Mouse (Mus musculus): Measurements from ENCODE around the gene Gm20388. TPM values are rescaled to one million over a fixed set of nuclear protein-coding genes. Genes with fewer than 3 reads are reported as not detected.
A peak's percentile ranks its signal among the peaks of the same experiment; 100 is the strongest.

The Gm20388 gene
- polyA plus RNA-seq, 1 experiment from 2014 or later: not detected

DNA sequence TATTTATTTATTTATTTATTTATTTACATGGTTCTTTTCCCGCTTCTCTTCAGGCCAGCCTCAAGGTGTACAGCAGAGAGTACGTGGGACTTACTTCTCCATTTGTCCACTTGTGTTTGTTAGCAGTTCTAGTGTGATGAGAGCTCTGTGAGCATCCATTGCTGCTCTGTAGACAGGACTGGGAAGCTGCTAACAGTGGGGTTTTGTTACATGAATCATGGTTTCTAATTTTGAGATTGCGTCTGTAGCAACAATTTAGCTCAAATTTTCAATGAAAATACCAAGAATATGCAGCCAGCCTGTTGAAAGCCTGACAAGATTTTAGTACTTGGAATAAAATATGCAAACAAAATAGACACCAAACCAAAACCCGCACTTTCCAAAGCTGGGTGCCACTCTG is 14.8 kb downstream of the Gm20388 start:
- no peak for ATAC-seq (ENCODE audit: low FRiP score, low TSS enrichment)

DNA sequence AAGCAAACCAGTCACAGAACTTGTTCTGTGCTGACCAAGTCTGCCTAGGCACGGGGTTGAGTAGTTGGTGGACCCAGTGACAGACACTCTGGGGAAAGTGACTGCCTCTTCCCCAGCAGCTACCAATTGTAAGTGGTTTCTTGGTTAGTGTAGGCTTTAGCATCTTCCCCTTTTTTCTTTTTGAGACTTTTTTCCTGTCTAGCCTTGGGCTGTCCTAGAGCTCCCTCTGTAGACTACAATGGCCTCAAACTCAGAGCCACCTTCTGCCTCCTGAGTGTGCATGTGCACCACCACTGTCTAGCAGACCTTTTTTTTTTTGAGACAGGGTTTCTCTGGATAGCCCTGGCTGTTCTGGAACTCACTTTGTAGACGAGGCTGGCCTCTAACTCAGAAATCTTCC is 15.8 kb downstream of the Gm20388 start:
- no peak overlapping the region for H3K4me3 ChIP-seq (ENCODE audit: low read length)
- peaks cover 7% of the 10 kb centered on the region; the same call in 1 of the 2 replicates for H3K36me3 ChIP-seq (ENCODE audit: control insufficient read depth, insufficient read depth, low read length)
- H3K4me1 ChIP-seq (ENCODE audit: control insufficient read depth, insufficient read depth, low read length): peaks cover under 1% of the 10 kb centered on the region; the same call in 1 of the 2 replicates
- 90% methylated on average over 2 of the region's 2 CpGs for WGBS
- H3K27ac ChIP-seq (ENCODE audit: low read depth, low read length): no peak overlapping the region
- H3K9ac ChIP-seq (ENCODE audit: low read depth, low read length): no peak overlapping the region
- H3K9me3 ChIP-seq (ENCODE audit: control insufficient read depth, low read length): no peaks in the 10 kb centered on the region
- no peak for ATAC-seq (ENCODE audit: low FRiP score, low TSS enrichment)
- H3K27me3 ChIP-seq (ENCODE audit: control insufficient read depth, insufficient read depth, low read length): no peaks in the 10 kb centered on the region
- H3K4me2 ChIP-seq (replicated peaks; ENCODE audit: low read depth, low read length): no peak overlapping the region

More for the DNA sequence above, 14.8 kb downstream of the Gm20388 start:
- no peak overlapping the region for H3K4me3 ChIP-seq (ENCODE audit: low read length)
- H3K4me1 ChIP-seq (ENCODE audit: control insufficient read depth, insufficient read depth, low read length): peaks cover 10% of the 10 kb centered on the region
- H3K27ac ChIP-seq (ENCODE audit: low read depth, low read length): no peak overlapping the region
- no peak overlapping the region for H3K9ac ChIP-seq (ENCODE audit: low read depth, low read length)
- H3K9me3 ChIP-seq (ENCODE audit: control insufficient read depth, low read length): no peaks in the 10 kb centered on the region
- H3K36me3 ChIP-seq (ENCODE audit: control insufficient read depth, insufficient read depth, low read length): peaks cover 7% of the 10 kb centered on the region; the same call in 1 of the 2 replicates
- H3K27me3 ChIP-seq (ENCODE audit: control insufficient read depth, insufficient read depth, low read length): no peaks in the 10 kb centered on the region
- H3K4me2 ChIP-seq (replicated peaks; ENCODE audit: low read depth, low read length): no peak overlapping the region
- 94% methylated on average over 4 of the region's 4 CpGs for WGBS

DNA sequence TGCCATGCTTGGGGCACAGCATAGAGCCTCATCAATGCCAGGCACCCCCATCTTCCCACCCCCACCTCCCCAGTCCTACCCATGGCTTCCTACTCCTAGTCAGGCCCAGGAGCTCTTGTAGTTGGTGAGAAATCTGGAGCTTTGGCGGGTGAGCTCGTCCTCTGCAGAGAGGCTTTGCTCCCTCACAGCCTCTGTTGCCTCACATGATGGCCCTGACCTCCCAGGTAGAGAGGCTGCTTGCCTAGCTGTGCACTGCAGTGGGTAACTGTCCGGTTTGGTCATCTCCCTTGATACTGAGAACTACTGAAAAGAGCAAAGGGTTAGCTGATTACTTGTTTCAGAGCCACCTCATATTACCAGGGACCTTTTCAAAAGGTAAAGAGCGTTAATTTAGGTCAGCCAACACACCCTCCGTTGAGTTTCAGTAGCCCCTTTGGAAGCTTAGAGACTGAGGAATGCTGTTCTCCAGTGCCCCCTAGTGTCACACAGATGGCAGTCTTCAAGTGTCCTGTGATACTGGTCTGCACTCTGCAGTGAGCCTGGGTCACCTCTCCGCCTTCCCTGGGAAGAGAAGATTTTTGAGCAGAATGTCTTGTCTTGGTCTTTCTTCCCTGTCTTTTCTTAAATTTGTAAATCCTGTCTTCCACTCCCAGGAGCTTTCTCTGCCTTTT is 16.9 kb downstream of the Gm20388 start:
- no peak overlapping the region for H3K4me3 ChIP-seq (ENCODE audit: low read length)
- no peaks in the 10 kb centered on the region for H3K9me3 ChIP-seq (ENCODE audit: control insufficient read depth, low read length)
- H3K9ac ChIP-seq (ENCODE audit: low read depth, low read length): no peak overlapping the region
- no peaks in the 10 kb centered on the region; the same call in 1 of the 2 replicates for H3K4me1 ChIP-seq (ENCODE audit: control insufficient read depth, insufficient read depth, low read length)
- peak; percentile 72 for ATAC-seq (ENCODE audit: low FRiP score, low TSS enrichment)
- no peaks in the 10 kb centered on the region for H3K27me3 ChIP-seq (ENCODE audit: control insufficient read depth, insufficient read depth, low read length)
- no peak overlapping the region for H3K27ac ChIP-seq (ENCODE audit: low read depth, low read length)
- no peak overlapping the region for H3K4me2 ChIP-seq (replicated peaks; ENCODE audit: low read depth, low read length)
- WGBS: 44% methylated on average over 6 of the region's 6 CpGs
- peaks cover 14% of the 10 kb centered on the region for H3K36me3 ChIP-seq (ENCODE audit: control insufficient read depth, insufficient read depth, low read length)

DNA sequence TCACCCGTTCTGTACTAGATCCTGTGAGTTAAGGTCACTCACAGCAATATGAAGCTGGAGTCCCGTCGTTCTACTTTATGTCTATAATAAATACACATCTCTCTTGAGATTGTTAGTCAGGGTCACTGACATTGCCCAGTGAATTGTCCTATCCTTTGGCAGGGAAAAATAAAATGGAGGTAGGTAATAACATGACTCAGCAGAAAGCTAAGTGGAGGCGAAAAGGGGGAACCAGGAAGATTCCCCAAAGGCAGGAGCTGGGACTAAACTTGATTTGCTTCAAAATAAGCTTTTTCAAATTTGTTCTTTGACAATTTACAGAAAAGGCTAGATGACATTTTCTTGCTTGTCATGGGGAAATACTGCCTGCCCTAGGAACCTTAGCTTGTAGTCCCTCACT is 20.7 kb downstream of the Gm20388 start:
- ATAC-seq (ENCODE audit: low FRiP score, low TSS enrichment): no peak

DNA sequence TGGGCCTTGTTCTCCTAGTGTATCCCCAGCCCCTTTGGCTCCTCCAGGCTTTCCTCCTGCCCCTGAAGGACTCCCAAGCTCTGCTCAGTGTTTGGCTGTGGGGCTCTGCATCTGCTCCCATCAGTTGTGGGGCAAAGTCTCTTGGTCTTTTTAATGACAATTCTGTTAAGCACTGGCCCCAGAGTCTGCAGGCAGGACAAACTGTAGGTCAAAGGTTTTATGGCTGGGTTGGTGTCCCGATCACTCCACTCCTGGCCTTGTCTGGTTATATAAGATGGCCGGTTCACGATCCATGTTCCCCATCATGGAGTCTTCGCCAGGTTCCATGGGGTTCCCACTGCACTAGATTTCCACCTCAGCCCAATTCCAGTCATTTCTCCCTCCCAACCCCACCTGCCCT is 23.0 kb downstream of the Gm20388 start:
- no peaks in the 10 kb centered on the region for H3K27me3 ChIP-seq (ENCODE audit: control insufficient read depth, insufficient read depth, low read length)
- no peak overlapping the region for H3K9ac ChIP-seq (ENCODE audit: low read depth, low read length)
- ATAC-seq (ENCODE audit: low FRiP score, low TSS enrichment): no peak
- peaks cover 53% of the 10 kb centered on the region for H3K36me3 ChIP-seq (ENCODE audit: control insufficient read depth, insufficient read depth, low read length)
- no peaks in the 10 kb centered on the region for H3K9me3 ChIP-seq (ENCODE audit: control insufficient read depth, low read length)
- H3K4me1 ChIP-seq (ENCODE audit: control insufficient read depth, insufficient read depth, low read length): no peaks in the 10 kb centered on the region
- H3K4me2 ChIP-seq (replicated peaks; ENCODE audit: low read depth, low read length): no peak overlapping the region
- WGBS: 86% methylated on average over 4 of the region's 4 CpGs
- no peak overlapping the region for H3K4me3 ChIP-seq (ENCODE audit: low read length)
- no peak overlapping the region for H3K27ac ChIP-seq (ENCODE audit: low read depth, low read length)

More for the DNA sequence above, 20.7 kb downstream of the Gm20388 start:
- Histone ChIP-seq H3K27me3 (ENCODE audit: control insufficient read depth, insufficient read depth, low read length) (no peaks in the 10 kb centered on the region), H3K9ac (ENCODE audit: low read depth, low read length) (no peak overlapping the region), H3K4me1 (ENCODE audit: control insufficient read depth, insufficient read depth, low read length) (no peaks in the 10 kb centered on the region), H3K27ac (ENCODE audit: low read depth, low read length) (no peak overlapping the region), H3K4me2 (replicated peaks; ENCODE audit: low read depth, low read length) (no peak overlapping the region), H3K4me3 (ENCODE audit: low read length) (no peak overlapping the region), H3K9me3 (ENCODE audit: control insufficient read depth, low read length) (no peaks in the 10 kb centered on the region), H3K36me3 (ENCODE audit: control insufficient read depth, insufficient read depth, low read length) (peaks cover 35% of the 10 kb centered on the region)
- whole genome bisulfite sequencing: 78% methylated on average over 4 of the region's 4 CpGs

DNA sequence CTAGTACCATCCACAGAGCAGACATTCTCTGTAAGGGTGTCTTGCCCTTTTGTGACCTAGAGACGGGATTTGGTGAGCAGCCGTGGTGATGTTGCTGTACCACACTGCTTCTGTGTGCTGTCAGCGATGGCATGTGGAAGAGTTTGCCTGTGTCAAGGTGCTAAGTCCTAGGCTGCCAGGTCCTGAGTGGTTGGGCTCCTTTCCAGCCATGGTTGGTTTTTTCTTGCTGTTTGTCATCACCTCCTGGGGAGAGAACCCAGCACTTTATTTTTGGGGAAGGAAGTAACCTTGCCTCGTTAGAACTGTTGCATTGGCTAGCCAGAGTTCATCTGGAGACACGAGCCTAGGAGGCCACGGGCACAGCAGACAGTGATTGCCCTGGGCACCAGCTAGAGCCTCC is 24.9 kb downstream of the Gm20388 start:
- 82% methylated on average over 6 of the region's 6 CpGs for WGBS
- H3K36me3 ChIP-seq (ENCODE audit: control insufficient read depth, insufficient read depth, low read length): peaks cover 65% of the 10 kb centered on the region

DNA sequence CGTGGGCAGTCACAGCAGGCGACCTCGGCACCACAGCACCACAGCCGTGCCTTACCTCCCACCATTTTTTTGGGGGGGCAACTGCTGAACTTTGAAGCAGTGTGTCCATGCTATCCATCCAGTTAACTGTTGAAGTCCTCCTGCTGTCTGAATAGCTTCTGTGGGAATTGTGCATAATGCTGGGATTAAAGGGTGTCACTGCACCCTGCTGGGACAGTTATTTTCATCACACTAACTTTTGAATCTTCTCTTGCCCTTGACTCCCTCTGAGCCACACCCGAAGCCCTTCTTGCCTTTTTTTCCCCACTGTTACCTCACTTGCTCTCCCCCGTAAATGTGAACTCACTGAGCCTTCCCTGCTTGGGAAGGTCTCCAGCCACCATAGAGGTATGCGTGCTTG is 27.8 kb downstream of the Gm20388 start:
- H3K9ac ChIP-seq (ENCODE audit: low read depth, low read length): no peak overlapping the region
- WGBS: 85% methylated on average over 7 of the region's 7 CpGs
- H3K27me3 ChIP-seq (ENCODE audit: control insufficient read depth, insufficient read depth, low read length): no peaks in the 10 kb centered on the region
- no peaks in the 10 kb centered on the region for H3K9me3 ChIP-seq (ENCODE audit: control insufficient read depth, low read length)
- no peak overlapping the region for H3K4me2 ChIP-seq (replicated peaks; ENCODE audit: low read depth, low read length)
- no peak for ATAC-seq (ENCODE audit: low FRiP score, low TSS enrichment)
- H3K4me1 ChIP-seq (ENCODE audit: control insufficient read depth, insufficient read depth, low read length): no peaks in the 10 kb centered on the region
- H3K36me3 ChIP-seq (ENCODE audit: control insufficient read depth, insufficient read depth, low read length): peaks cover 72% of the 10 kb centered on the region
- no peak overlapping the region for H3K27ac ChIP-seq (ENCODE audit: low read depth, low read length)
- H3K4me3 ChIP-seq (ENCODE audit: low read length): no peak overlapping the region

More for the DNA sequence above, 24.9 kb downstream of the Gm20388 start:
- no peaks in the 10 kb centered on the region for H3K27me3 ChIP-seq (ENCODE audit: control insufficient read depth, insufficient read depth, low read length)
- H3K4me3 ChIP-seq (ENCODE audit: low read length): no peak overlapping the region
- no peaks in the 10 kb centered on the region for H3K4me1 ChIP-seq (ENCODE audit: control insufficient read depth, insufficient read depth, low read length)
- H3K27ac ChIP-seq (ENCODE audit: low read depth, low read length): no peak overlapping the region
- no peak overlapping the region for H3K9ac ChIP-seq (ENCODE audit: low read depth, low read length)
- no peak overlapping the region for H3K4me2 ChIP-seq (replicated peaks; ENCODE audit: low read depth, low read length)
- no peak for ATAC-seq (ENCODE audit: low FRiP score, low TSS enrichment)
- H3K9me3 ChIP-seq (ENCODE audit: control insufficient read depth, low read length): no peaks in the 10 kb centered on the region

DNA sequence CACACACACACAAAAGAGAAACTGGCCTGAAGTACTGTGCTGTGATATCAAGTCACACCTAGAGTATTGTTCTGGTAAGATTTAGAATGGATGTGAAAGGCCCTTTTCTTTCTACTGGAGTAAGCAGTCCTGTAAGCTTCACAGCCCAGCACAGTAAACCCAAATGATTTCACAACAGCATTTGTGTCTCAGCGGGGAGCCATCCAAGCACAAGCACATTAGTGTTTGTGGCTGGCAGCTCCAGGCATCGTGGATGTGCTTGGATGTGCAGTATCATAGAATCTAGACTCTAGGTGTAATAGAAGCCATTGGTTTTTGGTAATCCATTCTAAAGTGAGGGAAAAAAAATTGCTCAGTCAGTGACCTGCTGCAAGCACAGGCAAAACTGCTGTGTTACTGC is 28.7 kb downstream of the Gm20388 start:
- Histone ChIP-seq H3K4me2 (replicated peaks; ENCODE audit: low read depth, low read length) (no peak overlapping the region), H3K36me3 (ENCODE audit: control insufficient read depth, insufficient read depth, low read length) (peaks cover 69% of the 10 kb centered on the region), H3K9me3 (ENCODE audit: control insufficient read depth, low read length) (no peaks in the 10 kb centered on the region), H3K4me3 (ENCODE audit: low read length) (no peak overlapping the region), H3K27ac (ENCODE audit: low read depth, low read length) (no peak overlapping the region), H3K27me3 (ENCODE audit: control insufficient read depth, insufficient read depth, low read length) (no peaks in the 10 kb centered on the region), H3K4me1 (ENCODE audit: control insufficient read depth, insufficient read depth, low read length) (no peaks in the 10 kb centered on the region), H3K9ac (ENCODE audit: low read depth, low read length) (no peak overlapping the region)
- no peak for ATAC-seq (ENCODE audit: low FRiP score, low TSS enrichment)
- 93% methylated on average over 2 of the region's 2 CpGs for WGBS

DNA sequence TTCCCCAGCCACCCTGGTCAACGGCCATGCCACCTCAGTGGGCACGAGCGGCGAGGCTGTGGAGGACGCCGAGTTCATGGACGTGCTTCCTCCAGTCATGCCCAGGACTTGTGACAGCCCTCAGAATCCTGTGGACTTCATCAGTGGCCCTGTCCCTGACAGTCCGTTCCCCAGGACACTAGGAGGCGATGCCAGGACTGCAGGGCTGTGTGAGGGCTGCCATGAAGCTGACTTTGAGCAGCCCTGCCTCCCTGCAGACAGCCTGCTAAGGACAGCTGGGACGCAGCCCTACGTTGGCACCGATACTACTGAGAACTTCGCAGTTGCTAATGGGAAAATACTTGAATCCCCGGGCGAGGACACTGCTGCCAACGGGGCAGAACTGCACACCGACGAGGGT is 30.8 kb downstream of the Gm20388 start:
- Histone ChIP-seq H3K9ac (ENCODE audit: low read depth, low read length) (no peak overlapping the region), H3K4me3 (ENCODE audit: low read length) (no peak overlapping the region), H3K27ac (ENCODE audit: low read depth, low read length) (no peak overlapping the region), H3K4me2 (replicated peaks; ENCODE audit: low read depth, low read length) (no peak overlapping the region), H3K27me3 (ENCODE audit: control insufficient read depth, insufficient read depth, low read length) (no peaks in the 10 kb centered on the region), H3K4me1 (ENCODE audit: control insufficient read depth, insufficient read depth, low read length) (no peaks in the 10 kb centered on the region), H3K9me3 (ENCODE audit: control insufficient read depth, low read length) (no peaks in the 10 kb centered on the region), H3K36me3 (ENCODE audit: control insufficient read depth, insufficient read depth, low read length) (peaks cover 76% of the 10 kb centered on the region)
- no peak for ATAC-seq (ENCODE audit: low FRiP score, low TSS enrichment)
- WGBS: 92% methylated on average over 18 of the region's 18 CpGs
